Mouse (Mus musculus): ENCODE measurements around the gene Tbk1.
A peak's percentile ranks its signal among the peaks of the same experiment; 100 is the strongest.

Gene Tbk1

GRCm38 (mm10) chr10:121534995-121535394, 51.6 kb downstream of the Tbk1 start:
- DNase-seq = no peak

DNA sequence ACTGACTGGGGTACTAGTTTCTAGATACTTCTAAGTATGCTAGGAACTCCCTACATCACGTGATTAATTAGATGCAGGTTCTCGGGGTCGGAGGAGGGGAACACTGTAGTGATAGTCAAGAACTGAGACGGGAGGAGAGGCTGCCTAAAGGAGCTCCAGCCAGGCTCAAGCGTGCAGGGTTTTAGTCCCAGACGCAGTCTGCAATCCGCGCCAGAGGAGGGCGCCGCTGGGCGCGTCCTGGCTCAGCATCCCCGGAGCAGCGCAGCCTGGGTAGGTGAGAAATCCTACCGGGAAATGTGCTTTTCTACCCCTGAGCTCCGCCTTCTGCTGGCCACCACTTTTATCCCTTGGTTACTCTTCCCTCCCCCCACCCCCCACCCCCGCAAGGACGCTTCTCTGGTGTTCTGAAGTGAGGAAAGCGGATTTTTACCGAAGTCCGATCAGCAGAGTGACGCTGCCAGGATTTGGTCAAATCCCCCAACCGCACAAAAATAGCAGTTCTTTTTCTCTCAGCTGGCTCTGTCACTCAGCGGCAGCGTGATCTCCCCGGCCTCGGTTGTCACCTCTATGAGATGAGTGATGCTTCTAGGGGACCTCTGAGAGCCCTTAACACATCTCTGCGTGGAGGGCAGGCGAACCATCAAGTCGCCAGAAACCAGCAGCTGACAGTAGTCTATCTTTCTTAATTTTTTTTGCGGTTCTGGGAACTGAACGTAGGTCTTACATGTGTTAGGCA, 53.3 kb downstream of the Tbk1 start:
- peak; percentile 68 for DNase-seq

DNA sequence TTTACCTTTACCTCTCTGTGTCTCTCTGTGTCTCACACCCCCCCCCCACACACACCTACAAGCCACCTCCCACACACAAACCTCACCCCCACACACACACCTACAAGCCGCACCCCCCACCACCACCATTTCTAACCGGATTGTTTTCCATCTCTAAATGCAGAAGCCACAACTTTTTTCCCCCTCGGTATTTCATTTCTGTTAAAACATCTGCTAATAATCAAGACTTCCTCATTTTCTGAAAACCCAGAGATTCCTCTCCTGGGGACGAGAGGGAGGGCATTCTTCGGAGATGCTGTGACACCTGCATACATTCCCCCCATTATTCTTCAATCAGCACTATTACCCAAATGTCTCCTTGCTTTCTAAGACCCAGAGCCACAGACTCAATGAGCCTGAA, 55.0 kb downstream of the Tbk1 start:
- no peak for DNase-seq

- no peak for DNase-seq
These were observed 56.1 kb downstream of the Tbk1 start for GRCm38 (mm10) chr10:121530365-121531003.

DNA sequence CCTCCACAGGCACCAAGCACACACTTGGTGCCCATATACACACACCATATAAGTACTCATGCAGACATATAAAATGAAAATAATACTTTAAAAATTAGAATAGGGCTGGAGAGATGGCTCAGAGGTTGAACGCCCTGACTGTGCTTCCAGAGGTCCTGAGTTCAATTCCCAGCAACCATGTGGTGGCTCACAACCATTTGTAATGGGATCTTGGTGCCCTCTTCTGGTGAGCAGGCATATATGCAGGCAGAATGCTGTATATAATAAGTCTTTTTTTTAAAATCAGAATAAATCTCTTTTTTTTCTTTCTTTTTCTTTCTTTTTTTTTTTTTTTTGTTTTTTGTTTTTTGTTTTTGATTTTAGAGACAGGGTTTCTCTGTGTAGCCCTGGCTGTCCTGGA, 57.3 kb downstream of the Tbk1 start:
- DNase-seq = no peak

- no peak for DNase-seq
These were observed 58.1 kb downstream of the Tbk1 start for GRCm38 (mm10) chr10:121528470-121528869.

DNA sequence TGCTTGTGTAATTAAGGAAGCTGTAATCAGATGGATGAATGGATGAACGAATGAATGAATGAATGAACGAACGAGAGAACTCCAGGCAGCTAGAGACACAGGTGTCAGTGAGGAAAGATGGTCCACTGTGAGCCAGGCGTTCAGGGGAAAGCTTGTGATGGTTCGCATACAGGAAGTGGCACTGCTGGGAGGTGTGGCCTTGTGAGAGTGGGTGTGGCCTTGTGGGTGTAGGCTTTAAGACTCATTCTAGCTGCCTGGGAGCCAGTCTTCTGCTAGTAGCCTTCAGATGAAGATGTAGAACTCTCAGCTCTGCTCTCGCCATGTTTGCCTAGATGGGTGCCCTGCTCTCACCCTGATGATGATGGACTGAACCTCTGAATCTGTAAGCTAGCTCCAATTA, 59.5 kb downstream of the Tbk1 start:
- no peak for DNase-seq

DNA sequence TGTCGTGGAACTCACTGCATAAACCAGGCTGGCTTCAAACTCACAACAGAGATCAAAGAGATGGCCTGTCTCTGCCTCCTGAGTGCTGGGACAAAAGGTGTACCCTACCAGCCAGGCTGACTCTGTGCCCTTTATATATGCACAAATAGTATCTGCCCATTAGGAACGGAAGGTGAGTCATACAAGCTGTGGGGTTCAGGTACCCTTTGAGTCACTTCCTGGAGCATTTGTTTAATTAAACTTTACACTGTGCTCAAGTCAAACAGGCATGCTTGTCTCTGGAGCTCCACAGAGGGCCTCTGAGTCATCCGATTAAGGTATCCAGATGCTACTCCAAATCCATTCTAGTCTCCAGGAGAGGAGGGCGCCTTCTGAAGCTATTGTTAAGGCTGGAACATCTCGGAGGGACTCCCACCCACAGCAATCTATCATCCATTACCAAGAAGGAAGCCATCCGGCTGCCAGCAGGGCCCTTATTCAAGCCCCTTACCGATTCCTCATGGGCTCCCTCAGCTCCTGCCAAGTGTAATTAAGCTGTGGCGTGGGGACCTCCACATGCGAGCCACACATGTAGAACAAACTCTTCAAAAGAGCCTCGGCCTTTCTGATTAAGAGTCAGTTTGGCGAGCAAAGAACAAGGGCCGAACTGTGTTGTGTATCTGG, 65.5 kb downstream of the Tbk1 start:
- DNase-seq = no peak

- no peak for DNase-seq
These were observed 66.9 kb downstream of the Tbk1 start for GRCm38 (mm10) chr10:121519710-121520109.

DNA sequence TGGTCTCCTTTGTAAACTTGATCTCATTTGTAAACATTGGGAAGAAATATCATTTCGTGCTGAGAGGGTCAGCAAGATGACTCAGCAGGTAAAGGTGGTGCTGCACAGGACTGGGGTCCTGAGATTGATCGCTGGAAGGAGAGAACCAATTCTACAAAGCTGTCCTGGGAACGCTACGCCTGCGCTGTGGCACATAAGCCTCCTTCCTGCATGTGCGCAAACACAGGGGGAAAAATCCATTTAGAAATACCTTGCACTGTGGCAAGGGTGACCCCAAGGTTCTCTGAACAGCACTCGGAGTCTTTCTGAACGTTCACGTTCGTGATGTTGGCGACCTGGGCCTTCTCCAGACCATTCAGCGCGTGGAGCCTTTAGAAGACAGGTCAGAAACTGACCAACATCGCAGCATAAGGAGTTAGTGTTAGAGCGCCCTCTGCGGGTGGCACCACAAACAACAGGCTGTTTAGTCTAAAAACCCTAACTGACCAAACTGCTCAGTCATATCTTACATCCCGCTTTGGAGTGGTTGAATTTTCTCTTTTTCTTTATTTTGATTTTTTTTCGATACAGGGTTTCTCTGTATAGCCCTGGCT, 70.5 kb downstream of the Tbk1 start:
- peak; percentile 95 for DNase-seq

GRCm38 (mm10) chr10:121509751-121510643, 76.6 kb downstream of the Tbk1 start:
- peak; percentile 67 for DNase-seq

GRCm38 (mm10) chr10:121507755-121508544, 78.6 kb downstream of the Tbk1 start:
- no peak for DNase-seq

- DNase-seq = peak; percentile 82
These were observed 79.6 kb downstream of the Tbk1 start for GRCm38 (mm10) chr10:121506731-121507583.

GRCm38 (mm10) chr10:121505929-121506328, 80.7 kb downstream of the Tbk1 start:
- DNase-seq = no peak

DNA sequence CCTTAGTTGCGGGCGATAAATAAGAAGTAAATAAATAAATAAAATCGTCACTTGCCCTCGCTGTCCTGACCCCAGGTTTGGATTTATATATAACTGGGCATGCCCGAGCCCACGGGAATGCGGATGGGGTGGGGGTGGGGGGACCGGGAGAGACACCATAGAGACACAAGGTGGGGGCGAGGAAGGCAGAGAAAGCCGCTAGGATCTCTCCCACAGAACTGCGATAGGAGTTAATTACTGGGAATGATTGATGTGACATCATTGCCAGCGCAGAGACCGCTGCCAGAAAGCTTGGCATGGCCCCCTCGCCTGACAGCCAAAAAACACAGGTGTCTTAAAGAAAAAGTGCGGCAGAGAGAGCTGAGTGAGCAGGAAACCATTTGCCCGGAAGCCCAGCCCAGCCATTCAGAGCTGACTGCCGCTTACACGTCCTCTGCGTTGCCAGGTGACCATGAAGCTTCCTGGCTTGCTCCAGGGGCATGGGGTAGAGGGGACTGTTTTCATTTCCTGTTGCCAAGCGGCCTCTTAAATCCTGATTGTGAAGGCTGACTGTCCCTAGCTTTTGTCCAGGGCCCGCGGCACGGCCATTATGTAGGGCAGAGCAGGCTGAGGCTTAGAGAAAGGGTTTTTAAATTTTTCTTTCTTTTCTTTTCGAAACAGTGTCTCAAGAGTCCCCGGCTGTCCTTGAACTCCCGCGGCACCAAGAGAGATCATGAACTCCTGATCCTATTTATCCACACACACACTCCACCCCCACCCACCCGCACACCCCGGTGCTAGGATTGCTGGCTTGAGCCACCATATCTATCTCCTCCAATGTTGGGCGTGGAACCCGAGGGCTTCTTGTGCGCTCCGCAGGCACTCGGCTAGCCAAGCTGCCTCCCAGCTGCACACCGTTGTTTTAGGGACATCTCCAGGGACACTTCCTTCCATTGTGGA, 81.3 kb downstream of the Tbk1 start:
- peak; percentile 82 for DNase-seq

DNA sequence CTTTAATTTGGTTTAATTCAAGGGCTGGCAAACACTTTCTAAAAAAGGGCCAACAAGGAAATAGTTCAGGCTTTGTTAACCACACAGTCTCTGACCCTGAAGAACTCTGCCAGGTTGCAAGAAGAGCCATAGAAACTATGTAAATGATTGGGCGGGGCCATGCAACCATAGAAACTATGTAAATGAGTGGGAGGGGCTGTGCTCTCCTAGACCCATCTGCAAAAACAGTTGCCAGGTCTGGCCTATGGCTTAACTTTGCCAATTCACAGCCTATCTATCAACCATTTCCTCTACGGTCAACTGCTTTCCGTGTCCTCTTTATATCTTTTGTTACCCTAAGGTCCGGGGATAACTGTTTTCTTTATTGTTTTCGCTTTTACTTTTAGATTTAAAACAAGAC, 85.4 kb downstream of the Tbk1 start:
- DNase-seq = no peak

- DNase-seq = peak; percentile 27
These were observed 86.6 kb downstream of the Tbk1 start for GRCm38 (mm10) chr10:121500034-121500433.

DNA sequence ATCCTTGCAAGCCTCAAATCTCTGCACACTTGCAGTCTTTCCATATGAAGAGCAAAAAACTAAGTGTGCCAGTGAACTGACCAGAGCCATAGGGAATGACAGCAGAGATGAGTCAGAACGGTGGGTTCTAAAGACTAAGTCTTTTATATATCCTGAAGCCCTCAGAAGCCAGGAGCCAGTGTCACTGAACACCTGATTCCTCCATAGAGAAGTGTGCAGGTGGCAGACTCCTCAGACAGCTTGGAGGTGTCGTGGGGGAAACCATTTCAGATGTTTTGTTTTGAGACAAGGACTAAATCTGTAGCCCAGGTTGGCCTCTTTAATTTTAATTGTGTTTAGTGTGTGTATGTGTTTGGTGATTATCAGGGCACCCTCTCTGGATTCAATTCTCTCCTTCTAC, 87.5 kb downstream of the Tbk1 start:
- no peak for DNase-seq

DNA sequence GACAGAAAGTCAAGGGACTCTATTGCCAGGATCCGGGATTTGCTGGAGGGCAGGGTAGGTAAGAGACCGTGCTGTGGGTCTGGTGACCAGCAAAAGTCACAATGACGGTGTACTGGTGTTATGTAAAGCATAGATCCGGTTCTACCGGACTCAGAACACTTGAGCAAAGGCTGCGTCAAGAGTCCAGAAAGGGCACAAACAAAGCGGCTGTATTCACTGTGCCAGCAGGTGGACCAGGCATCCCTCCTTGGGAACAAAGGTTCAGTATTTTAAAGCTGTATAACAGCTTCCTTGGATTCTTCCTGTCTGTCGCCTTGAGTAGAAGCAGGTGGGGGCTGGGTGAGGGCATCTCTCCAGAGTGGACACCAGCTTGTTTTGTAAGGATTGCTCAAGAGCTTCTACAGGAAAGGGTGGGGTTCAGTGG, 88.1 kb downstream of the Tbk1 start:
- peak; percentile 67 for DNase-seq

GRCm38 (mm10) chr10:121497968-121498367, 88.6 kb downstream of the Tbk1 start:
- DNase-seq = peak; percentile 35

All from kidney, postnatal 10 days (tissue).